Mouse (Mus musculus) heart, adult 2 months (tissue): ENCODE measurements around the gene Zfp81. TPM values are rescaled to one million over a fixed set of nuclear protein-coding genes. Genes with fewer than 3 reads are reported as not detected.

ENCODE experiments used
- DNase-seq, 2 experiments: peaks; one replicate each; pipeline ENCODE4 v3.0.0; 2021
- H3K27ac ChIP-seq: fragments of 200-600 bp; 2 replicates; pipeline ENCODE4 v1.8.1; 2022
- H3K27me3 ChIP-seq: fragments of 200-500 bp; 2 replicates; pipeline ENCODE4 v1.6.1; 2012; ENCODE audit warnings: mild to moderate bottlenecking, low read length, inconsistent platforms, mixed read lengths; ENCODE audit not compliant: control insufficient read depth, insufficient read depth
- H3K36me3 ChIP-seq: fragments of 200-500 bp; 2 replicates; pipeline ENCODE4 v1.6.1; 2012; ENCODE audit warnings: low read length, inconsistent platforms; ENCODE audit not compliant: control insufficient read depth, insufficient read depth
- H3K4me1 ChIP-seq: fragments of 200-500 bp; 2 replicates; pipeline ENCODE4 v1.6.1; 2011; ENCODE audit warnings: low read length; ENCODE audit not compliant: control insufficient read depth, insufficient read depth
- H3K4me3 ChIP-seq: fragments of 200-600 bp; 2 replicates; pipeline ENCODE4 v1.8.1; 2022
- H3K79me2 ChIP-seq: fragments of 200-500 bp; replicated peaks from 2 replicates; pipeline ENCODE4 v1.6.1; 2012; ENCODE audit warnings: mild to moderate bottlenecking, inconsistent platforms, low read length, moderate library complexity, mixed read lengths; ENCODE audit not compliant: control insufficient read depth, insufficient read depth
- H3K9ac ChIP-seq: fragments of 200-500 bp; 2 replicates; pipeline ENCODE4 v1.6.1; 2012; ENCODE audit warnings: low read depth, mild to moderate bottlenecking, control low read depth, inconsistent platforms, low read length, mixed read lengths
- CTCF ChIP-seq: fragments of 200-600 bp; IDR thresholded peaks from 2 replicates; pipeline ENCODE4 v1.8.1; 2022; ENCODE audit warnings: antibody characterized with exemption, mild to moderate bottlenecking, moderate library complexity
- EP300 ChIP-seq: fragments of 200-500 bp; IDR thresholded peaks from 2 replicates; pipeline ENCODE4 v1.6.1; 2011; ENCODE audit warnings: low read depth, low read length, control low read depth; ENCODE audit not compliant: insufficient read depth
- POLR2A ChIP-seq: fragments of 200-500 bp; IDR thresholded peaks from 2 replicates; pipeline ENCODE4 v1.6.1; 2011; ENCODE audit warnings: mild to moderate bottlenecking, low read depth, low read length, control low read depth; ENCODE audit not compliant: insufficient read depth
- WGBS: fragments of 180-500 bp; shearing (Covaris S2); methylation state at CpG from one replicate; pipeline ENCODE4 v1.1.7; 2018; 5-methylcytosine and 5-hydroxymethylcytosine counted together
- intact Hi-C: fragments of 180-260 bp; cut with DNase I; formaldehyde crosslinking; loops from one replicate; pipeline ENCODE4 v1.15.1; 2025
- long read RNA-seq: library from polyadenylated mRNA; stranded (forward); transcript quantifications from one replicate; pipeline ENCODE4 v2.0.0, GENCODE M21; 2021
- polyA plus RNA-seq: library from polyadenylated mRNA; depleted of rRNA; stranded (reverse); fragments of >200 nt; gene quantifications from 2 replicates; pipeline ENCODE4 v1.2.3, GENCODE M21; 2012; rRNA removed
- total RNA-seq, 2 experiments: library from RNA; stranded (reverse); gene quantifications; 2 replicates each; pipeline ENCODE4 v1.2.3; 2021

The Zfp81 gene
- total RNA-seq = 1 to 10 TPM; 4.5 to 4.9 TPM
- 0.68 and 2.2 TPM in 2 replicates for polyA plus RNA-seq
- long read RNA-seq, full-length matches to known transcripts = 1 of 1 reads
- long read RNA-seq, partial matches to known transcripts = 0 of 1 reads
- long read RNA-seq, other reads (novel, unspliced or antisense) = 0 of 1 reads

DNA sequence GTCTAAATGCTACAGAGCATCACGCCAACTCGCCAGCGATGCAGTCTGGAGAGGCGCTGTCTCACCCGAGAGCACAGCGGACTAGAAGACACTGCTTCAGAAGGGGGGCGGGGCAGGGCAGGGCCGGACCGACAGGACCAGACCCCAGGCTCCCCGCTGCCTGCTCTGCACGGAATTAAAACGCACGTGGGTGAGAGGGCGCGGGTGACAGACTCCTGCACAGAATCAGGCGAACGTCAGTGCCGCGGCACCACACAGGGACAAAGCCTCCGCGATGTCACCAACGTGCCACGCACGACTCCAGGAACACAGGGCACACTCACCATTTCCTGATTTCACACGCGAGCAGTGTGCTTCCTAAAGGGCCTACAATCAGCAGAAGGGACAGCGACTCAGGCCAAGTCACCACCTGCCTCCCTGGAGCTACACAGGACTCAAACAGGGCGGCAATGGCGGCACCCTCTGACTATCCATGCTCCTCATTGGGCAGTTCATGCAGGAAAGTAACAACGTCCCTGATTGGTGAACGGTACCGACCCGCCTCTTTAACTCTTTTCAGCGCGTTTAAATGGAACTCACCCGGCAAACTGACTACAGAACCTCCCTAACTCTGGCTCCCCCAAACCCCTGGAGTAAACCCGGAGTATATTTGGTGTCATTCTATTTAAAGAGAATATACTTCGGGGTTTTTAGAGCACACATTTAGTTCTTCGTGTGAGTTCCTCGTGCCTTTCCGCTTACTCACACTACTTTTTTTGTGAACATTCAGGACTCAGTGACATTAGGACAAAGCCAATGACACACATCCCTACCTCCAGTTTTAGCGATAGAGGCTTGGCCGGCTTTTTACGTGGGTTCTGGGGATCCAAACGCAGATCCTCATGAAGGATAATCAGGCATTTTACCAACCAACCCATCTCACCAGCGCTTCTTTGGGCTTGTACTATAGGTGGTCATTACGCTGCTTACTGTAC is at the start of gene Zfp81:
Gene Zfp81 (minus strand): TSS at position 468 of the 974 bp plus-strand sequence.
- no peaks in the 10 kb centered on the region for H3K27me3 ChIP-seq
- DNase-seq = peak; percentile 80 to 87
- H3K79me2 ChIP-seq = no peaks in the 10 kb centered on the region
- no peaks in the 10 kb centered on the region for H3K4me1 ChIP-seq
- H3K9ac ChIP-seq = peak within 1 kb of the TSS; percentile 67
- peak within 1 kb of the TSS; percentile 98 for H3K4me3 ChIP-seq
- peak within 1 kb of the TSS; percentile 55 for H3K27ac ChIP-seq
- 3% methylated on average over 47 of the region's 47 CpGs for WGBS
- intact Hi-C loops = loop anchor here (1.0 to 2.0 kb wide), 2 partner anchors 13 to 36 kb away; partner anchors contain the start of gene Zfp101
- H3K36me3 ChIP-seq = no peaks in the 10 kb centered on the region
- TF ChIP-seq CTCF (no peak), EP300 (peak; percentile 32; the same call in 1 of the 2 replicates), POLR2A (peak; percentile 86)

- H3K27me3 ChIP-seq = no peaks in the 10 kb centered on the region
- under 1% methylated on average over 44 of the region's 44 CpGs for WGBS
- peaks cover 2% of the 10 kb centered on the region for H3K4me1 ChIP-seq
- H3K27ac ChIP-seq = peak within 1 kb of the TSS; percentile 90
- DNase-seq = peak; percentile 88 to 92
- H3K36me3 ChIP-seq = no peaks in the 10 kb centered on the region
- H3K9ac ChIP-seq = peak within 1 kb of the TSS; percentile 74
- H3K4me3 ChIP-seq = peak within 1 kb of the TSS; percentile 56
- TF ChIP-seq CTCF (no peak), POLR2A (no peak; the same call in 1 of the 2 replicates), EP300 (no peak)
- intact Hi-C loops = loop anchor here (2.0 to 10.0 kb wide), 2 partner anchors 36 to 300 kb away; partner anchors contain the start of gene Zfp81
- H3K79me2 ChIP-seq = peaks cover 3% of the 10 kb centered on the region
These were observed 35.7 kb upstream of the Zfp81 start, which contains the start of gene Zfp101 for GRCm38 (mm10) chr17:33394182-33395034. Zfp101 (minus strand) TSS chr17:33394641.

DNA sequence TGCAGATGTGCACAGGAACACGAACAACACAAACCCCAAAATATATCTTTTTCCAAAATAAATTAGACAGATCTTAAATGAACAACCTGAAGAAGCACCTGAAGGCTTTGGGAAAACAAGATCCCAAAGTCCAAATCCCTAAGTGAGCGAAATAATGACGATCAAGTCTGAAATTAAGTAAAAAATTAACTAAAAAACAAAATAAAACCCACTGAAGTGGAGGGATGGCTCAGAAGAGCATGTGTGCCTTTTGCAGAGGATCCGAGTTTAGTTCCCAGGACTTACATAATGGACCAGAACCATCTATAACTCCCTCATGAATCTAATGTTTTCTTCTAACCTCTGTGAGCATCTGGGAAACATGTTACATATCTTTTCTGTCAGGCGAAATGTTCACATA is 33.6 kb upstream of the Zfp81 start:
- H3K27ac ChIP-seq = no peak overlapping the region
- H3K79me2 ChIP-seq = peaks cover 3% of the 10 kb centered on the region
- H3K4me1 ChIP-seq = peaks cover 2% of the 10 kb centered on the region
- 91% methylated on average over 5 of the region's 5 CpGs for WGBS
- H3K27me3 ChIP-seq = no peaks in the 10 kb centered on the region
- H3K4me3 ChIP-seq = no peak overlapping the region
- no peak for TF ChIP-seq POLR2A
- TF ChIP-seq EP300 = no peak
- no peak for TF ChIP-seq CTCF
- H3K36me3 ChIP-seq = no peaks in the 10 kb centered on the region
- H3K9ac ChIP-seq = no peak overlapping the region
- DNase-seq = no peak
- intact Hi-C loops = loop anchor here (10.0 kb wide), 1 partner anchor 297 kb away; no protein-coding TSS in a partner anchor

GRCm38 (mm10) chr17:33385705-33386104 is 27.0 kb upstream of the Zfp81 start:
- no peak for DNase-seq
- Histone ChIP-seq H3K79me2 (no peaks in the 10 kb centered on the region; the same call in 1 of the 2 replicates), H3K4me3 (no peak overlapping the region), H3K27ac (no peak overlapping the region), H3K4me1 (no peaks in the 10 kb centered on the region), H3K36me3 (peaks cover 3% of the 10 kb centered on the region), H3K9ac (no peak overlapping the region), H3K27me3 (no peaks in the 10 kb centered on the region)
- TF ChIP-seq CTCF (no peak), EP300 (no peak), POLR2A (no peak)
- intact Hi-C loops = no loop called here

DNA sequence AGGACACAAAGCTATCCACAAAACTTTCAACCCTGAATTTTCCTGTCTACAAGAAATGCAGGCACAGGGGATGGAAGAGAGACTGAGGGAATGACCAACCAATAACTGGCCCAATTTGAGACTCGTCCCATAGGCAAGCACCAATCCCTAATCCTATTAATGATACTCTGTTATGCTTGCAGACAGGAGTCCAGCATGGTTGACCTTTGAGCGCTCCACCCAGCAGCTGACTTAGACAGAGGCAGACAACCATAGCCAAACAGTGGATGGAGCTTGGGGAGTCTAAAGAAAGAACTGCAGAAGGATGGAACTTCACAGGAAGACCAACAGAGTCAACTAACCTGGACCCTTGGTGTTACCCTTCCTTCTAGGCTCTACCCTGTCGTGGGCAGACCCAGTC is 14.1 kb upstream of the Zfp81 start:
- Histone ChIP-seq H3K27ac (no peak overlapping the region), H3K27me3 (no peaks in the 10 kb centered on the region), H3K36me3 (no peaks in the 10 kb centered on the region), H3K4me3 (no peak overlapping the region), H3K9ac (no peak overlapping the region), H3K4me1 (no peaks in the 10 kb centered on the region), H3K79me2 (no peaks in the 10 kb centered on the region)
- 94% methylated on average over 3 of the region's 3 CpGs for WGBS
- no peak for TF ChIP-seq CTCF
- intact Hi-C loops = no loop called here
- DNase-seq = no peak
